Mouse (Mus musculus): ENCODE data around the gene Ing1. TPM values are rescaled to one million over a fixed set of nuclear protein-coding genes. Genes with fewer than 3 reads are reported as not detected.
"Not testable (repeated sequence)": the region's sequence is repeated elsewhere in the genome, so short reads cannot be mapped to it uniquely, and the experiment has no call there.

The Ing1 gene
- total RNA-seq, 2 experiments from 2014 or later, result 36.1 to 43.7 TPM

DNA sequence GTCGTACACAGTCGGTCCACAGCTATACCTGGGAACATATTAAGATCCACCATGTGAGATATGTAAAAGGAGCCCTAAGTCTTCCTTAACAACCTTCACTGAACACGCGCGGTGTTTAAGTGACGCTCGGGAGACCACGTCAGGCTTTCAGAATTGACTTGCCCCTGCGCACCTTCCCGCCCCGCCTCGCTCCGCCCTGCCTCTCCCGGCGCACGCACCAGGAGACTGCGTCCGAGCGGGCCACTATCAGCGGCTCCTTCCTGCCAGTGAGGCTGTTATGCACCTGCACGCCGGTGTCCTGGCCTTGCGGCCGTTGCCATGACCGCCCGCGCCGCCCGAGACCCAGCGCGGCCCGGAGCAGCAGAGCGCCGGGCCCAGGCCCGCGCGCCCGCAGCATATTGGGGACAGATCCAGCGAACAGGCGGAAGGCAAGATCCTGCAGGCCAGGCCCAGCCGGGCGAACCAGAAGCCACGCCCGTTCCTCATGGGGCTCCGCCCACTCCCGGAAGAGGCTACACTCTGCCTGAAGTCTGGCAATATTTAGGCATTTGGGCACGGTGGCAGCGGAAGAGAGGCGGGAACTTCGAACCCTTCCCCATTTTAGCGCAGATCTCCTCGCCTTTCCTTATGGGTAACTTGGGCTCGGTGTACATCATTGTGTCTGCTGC, 5.0 kb upstream of the Ing1 start, which contains the start of gene Cars2:
Cars2 (minus strand) TSS at position 503 of the 668 bp plus-strand sequence.
- DNase-seq, result peak; percentile 96 to 97

DNA sequence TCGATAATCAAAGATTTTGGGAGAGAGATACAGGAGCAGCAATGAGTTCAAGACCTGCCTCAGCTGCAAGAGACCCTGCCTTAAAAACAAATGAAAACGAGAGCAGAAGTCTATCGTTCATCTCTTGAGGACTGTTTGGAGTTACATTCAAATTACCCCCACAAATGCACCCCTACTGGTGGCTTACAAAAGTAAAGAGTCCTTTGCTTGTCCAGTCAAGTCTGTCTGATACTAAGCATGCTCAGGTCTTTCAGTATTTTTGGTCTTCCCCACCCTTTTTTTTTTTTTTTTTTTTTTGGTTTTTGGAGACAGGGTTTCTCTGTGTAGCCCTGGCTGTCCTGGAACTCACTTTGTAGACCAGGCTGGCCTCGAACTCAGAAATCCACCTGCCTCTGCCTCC, 3.9 kb upstream of the Ing1 start:
- not testable (repeated sequence) for DNase-seq

DNA sequence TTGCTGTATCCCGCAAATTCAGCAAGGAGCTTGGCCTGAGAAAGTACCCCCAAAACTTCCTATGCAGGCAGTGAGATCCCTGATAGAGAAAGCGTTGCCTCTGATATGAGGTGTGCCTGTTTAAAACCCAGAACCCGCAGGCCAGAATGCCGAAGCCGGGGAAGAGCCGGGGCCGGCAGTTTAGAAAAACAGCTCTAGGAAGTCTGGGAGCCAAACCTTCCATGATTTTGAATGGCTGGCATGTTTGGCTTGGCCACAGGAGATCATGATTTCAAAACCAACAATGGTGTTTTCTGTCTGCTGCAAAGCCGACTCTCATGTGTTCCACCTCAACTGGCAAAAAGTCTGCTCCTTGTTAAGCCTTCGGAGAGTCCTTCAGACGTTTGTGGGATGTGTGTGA, 3.0 kb upstream of the Ing1 start:
- no peak for DNase-seq

DNA sequence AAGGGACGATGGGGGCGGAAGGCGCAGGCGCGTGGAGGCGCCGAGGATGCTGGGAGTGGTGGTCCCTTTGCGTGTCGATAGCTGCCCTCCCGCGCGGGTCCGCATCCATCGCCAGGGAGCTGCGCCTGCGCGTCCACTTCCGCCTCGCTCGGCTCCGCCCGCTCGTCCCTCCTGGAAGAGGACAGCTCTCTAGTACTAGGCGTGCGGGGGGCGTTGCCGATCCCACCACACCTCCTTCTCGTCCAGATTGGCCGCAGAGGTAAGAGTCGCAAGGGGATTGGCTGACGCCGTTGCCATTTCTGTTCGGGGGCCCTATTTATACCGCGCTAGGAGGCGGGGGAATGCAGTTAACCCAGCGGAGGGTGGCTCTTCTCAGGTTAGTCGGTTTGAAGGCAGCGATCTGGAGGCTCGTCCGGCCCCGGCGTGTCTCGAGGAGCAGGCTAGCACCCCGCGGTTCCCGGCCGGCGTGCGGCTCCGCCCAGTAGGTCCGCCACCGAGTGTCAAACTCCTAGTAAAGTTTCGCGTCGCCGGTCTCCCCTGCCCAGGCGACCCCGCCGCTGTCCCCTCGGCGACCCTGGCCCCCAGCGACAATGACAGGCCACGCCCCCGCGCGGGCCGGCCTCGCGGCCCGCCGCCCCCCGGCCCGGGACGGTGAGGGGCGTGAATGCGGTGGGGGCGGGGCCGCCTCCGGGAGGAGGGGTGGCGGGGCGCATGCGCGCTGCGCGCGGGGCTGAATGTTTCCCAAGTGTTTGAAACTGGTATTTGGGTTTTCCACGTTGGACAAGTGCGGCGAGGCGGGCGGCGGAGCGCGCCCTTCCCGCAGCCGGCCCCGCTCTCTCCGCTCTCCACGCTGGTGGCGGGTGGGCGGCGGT, 585 bp downstream of the Ing1 start:
- peak; percentile 99 for DNase-seq

DNA sequence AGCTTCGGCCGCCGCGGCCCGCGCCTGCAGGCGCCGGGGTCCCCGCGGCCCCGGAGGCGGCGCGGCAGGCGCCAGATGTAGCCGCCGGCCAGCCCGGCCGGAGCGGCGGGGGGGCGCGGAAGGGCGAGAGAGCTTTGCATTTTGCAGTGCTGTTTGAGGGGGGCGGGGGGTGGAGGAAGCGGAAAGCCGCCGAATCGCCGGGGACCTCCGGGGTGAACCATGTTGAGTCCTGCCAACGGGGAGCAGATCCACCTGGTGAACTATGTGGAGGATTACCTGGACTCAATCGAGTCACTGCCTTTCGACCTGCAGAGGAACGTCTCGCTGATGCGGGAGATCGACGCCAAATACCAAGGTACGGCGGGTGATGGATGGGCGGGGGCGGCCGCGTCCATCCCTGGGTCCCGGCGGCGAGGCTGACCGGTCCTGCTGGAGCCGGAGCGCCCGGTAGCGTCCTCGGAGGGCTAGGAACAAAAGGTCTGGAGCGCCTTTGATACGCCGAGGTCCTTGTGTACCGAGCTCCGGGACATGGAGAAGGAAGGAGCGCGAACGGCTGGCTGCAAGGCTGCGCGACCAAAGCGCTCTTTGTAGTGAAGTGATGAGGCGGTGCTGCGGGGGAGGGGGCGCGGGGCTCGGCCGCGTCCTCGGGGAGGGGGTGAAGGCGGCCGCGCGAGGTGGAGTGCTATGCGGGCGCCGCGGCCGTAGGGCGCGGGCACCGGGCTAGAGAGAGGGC, 1.5 kb downstream of the Ing1 start:
- peak; percentile 28 to 64 for DNase-seq

- DNase-seq, result peak; percentile 45 to 60
These were observed 2.0 kb downstream of the Ing1 start for GRCm38 (mm10) chr8:11557424-11557767.

GRCm38 (mm10) chr8:11557768-11558629, 2.6 kb downstream of the Ing1 start:
- DNase-seq, result peak; percentile 96 to 97

DNA sequence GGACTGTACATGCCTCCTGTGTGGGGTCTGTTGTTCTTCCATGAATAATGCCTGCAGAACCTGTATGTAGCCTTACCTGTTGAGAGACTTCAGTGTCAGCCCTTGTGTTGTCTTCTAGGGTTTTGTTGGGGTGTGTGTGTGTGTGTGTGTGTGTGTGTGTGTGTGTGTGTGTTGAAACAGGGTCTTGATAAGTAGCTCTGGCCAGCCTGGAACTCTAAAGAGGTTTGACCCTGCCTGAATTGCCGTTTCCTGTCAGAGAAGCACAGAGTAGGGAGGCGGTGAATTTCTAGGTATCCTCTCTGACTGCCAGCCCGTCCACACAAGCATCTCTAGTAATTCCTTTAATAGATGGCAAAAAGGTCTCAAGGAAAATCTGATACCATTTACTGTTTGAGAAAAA, 4.1 kb downstream of the Ing1 start:
- DNase-seq, result no peak

DNA sequence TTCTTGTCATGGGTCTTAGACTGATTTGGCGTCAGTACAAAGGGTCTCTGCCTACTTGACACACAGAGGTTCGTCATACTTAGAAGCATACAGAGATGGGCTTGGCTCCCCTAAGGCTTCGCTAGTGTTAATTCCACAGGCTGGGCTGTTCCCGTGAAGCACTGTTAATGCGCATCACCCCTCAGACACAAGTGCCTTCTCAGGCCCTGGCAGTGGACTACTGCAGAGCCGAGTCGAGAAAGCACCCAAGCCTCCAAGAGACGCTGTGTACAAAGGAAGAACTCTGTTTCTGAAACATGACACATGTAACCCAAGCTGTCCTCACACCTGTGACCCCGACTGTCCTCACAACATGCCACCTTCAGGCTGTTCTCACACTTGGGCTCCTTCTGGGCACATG, 4.8 kb downstream of the Ing1 start:
- no peak for DNase-seq

DNA sequence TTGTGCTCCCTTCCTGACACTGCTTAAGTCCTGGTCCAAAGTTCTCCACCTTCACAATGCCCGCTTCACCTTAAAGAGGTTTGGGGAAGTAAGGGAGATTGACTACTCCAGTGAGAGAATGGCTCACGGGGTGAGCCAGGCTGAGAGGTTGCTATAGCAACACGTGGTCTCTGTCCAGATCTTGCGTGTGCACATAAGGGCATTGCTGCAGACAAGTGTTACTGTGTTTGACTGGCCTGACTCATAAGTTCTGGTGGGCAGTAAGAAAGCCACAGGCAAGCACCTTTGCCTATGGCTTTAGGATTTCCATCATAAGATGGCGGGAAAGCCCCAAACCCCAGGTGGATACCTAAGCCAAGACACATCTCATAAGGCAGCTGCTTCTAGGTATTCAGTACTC, 8.9 kb downstream of the Ing1 start:
- no peak for DNase-seq

- DNase-seq, result no peak
These were observed 9.3 kb downstream of the Ing1 start for GRCm38 (mm10) chr8:11564721-11565120.

GRCm38 (mm10) chr8:11568193-11568592, 12.8 kb downstream of the Ing1 start:
- peak in 1 of 2 experiments; percentile 38 for DNase-seq

- DNase-seq, result peak in 1 of 2 experiments; percentile 72
These were observed 14.1 kb downstream of the Ing1 start for GRCm38 (mm10) chr8:11569260-11570097.

DNA sequence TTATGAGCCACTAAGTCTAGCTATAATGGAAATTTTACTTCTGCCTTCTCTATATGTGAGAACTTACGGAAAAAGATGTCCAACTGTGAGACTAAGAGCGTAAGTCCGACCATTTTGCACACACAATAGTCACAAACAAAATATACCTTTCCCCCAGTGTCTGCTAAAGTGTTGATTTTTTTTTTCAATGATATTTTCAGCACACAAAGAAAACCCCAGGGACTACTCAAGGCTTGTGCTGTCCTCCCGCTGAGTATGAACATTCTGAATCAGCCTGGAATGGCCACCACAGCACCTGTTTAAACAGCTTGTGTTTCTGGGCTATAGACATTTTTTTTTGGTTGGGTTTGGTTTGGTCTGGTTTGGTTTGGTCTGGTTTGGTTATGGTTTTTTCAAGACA, 15.4 kb downstream of the Ing1 start:
- DNase-seq, result no peak

DNA sequence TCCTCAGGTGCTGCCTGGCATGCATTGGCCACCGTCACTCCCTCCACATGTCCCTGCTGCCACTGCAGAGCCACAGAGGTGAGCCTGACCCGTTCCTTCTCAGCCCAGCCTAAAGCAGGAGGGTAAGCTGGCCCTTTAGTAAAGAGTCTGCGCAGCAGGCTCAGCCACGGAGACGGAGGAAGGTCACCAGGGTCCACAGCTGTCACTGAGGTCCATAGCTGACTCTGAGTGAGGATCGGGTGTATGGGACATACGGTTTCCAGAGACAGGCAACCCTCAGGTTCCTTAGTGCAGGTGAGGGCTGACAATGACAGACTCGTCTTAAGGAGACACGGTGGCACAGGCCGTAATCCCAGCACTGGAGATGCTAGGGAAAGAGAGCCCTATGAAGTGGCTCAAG, 16.6 kb downstream of the Ing1 start:
- DNase-seq, result no peak

GRCm38 (mm10) chr8:11572428-11572827, 17.1 kb downstream of the Ing1 start:
- DNase-seq, result no peak

GRCm38 (mm10) chr8:11574911-11575603, 19.7 kb downstream of the Ing1 start:
- no peak for DNase-seq

GRCm38 (mm10) chr8:11575604-11576384, 20.4 kb downstream of the Ing1 start:
- no peak for DNase-seq
